Comparison of ENCODE assay signal across 15 mouse cellular contexts in genomic region chr5:111823420-111823819, GRCm38 (mm10).
DNase-seq lines count a peak whose midpoint lies in the region; ATAC-seq and TF ChIP-seq lines count a peak whose summit lies in the region.
"Had no signal": no experiment of that assay in that cellular context is flagged by ENCODE, and none has a peak within 500 bp of the region (broad histone marks: within the 10 kb centered on the region; RNA-seq: fewer than 3 reads in every experiment).

No protein-coding gene starts in this region.

- no peaks in the 10 kb centered on the region for H3K36me3 ChIP-seq in heart, postnatal 0 days (replicated peaks; ENCODE audit: control insufficient read depth, insufficient read depth, low read length)
- no peaks in the 10 kb centered on the region for H3K36me3 ChIP-seq in limb, embryonic 12.5 days
- H3K36me3 ChIP-seq in limb, embryonic 10.5 days, result no peaks in the 10 kb centered on the region
- no peaks in the 10 kb centered on the region for H3K36me3 ChIP-seq in embryonic facial prominence, embryonic 10.5 days (replicated peaks)
- H3K36me3 ChIP-seq: hindbrain, embryonic 13.5 days; liver, embryonic 15.5 days had no signal

- 14% methylated on average over 4 of the region's 4 CpGs for WGBS in heart, postnatal 0 days
- WGBS in limb, embryonic 12.5 days, result 20% methylated on average over 4 of the region's 4 CpGs
- 35% methylated on average over 4 of the region's 4 CpGs for WGBS in limb, embryonic 10.5 days
- 37% methylated on average over 4 of the region's 4 CpGs for WGBS in embryonic facial prominence, embryonic 10.5 days

- no peak overlapping the region for H3K4me3 ChIP-seq in heart, postnatal 0 days (ENCODE audit: low read depth, low read length)
- no peak overlapping the region for H3K4me3 ChIP-seq in limb, embryonic 12.5 days (replicated peaks)
- no peak overlapping the region for H3K4me3 ChIP-seq in limb, embryonic 10.5 days
- no peak overlapping the region for H3K4me3 ChIP-seq in embryonic facial prominence, embryonic 10.5 days
- H3K4me3 ChIP-seq: hindbrain, embryonic 13.5 days; liver, embryonic 15.5 days had no signal

- no peaks in the 10 kb centered on the region for H3K9me3 ChIP-seq in heart, postnatal 0 days (replicated peaks; ENCODE audit: control insufficient read depth, low read length)
- no peaks in the 10 kb centered on the region for H3K9me3 ChIP-seq in limb, embryonic 12.5 days
- H3K9me3 ChIP-seq in limb, embryonic 10.5 days (replicated peaks), result no peaks in the 10 kb centered on the region
- H3K9me3 ChIP-seq in embryonic facial prominence, embryonic 10.5 days, result no peaks in the 10 kb centered on the region
- H3K9me3 ChIP-seq: hindbrain, embryonic 13.5 days; liver, embryonic 15.5 days had no signal

- TF ChIP-seq EP300 in heart, postnatal 0 days (IDR thresholded peaks at IDR 0.05; ENCODE audit: low read depth), result no peak

- intact Hi-C loops in heart, postnatal 36 days (cut with DNase I), result no loop called here

- peak; percentile 32; the same call in 1 of the 2 replicates for ATAC-seq in heart, postnatal 0 days (ENCODE audit: insufficient read depth, low read depth)
- ATAC-seq in limb, embryonic 12.5 days (ENCODE audit: insufficient number of reproducible peaks, insufficient read depth, low FRiP score, low TSS enrichment, low read depth), result 0 out of 2 replicates have a peak, but pooled peaks have one; percentile 63

- H3K9ac ChIP-seq in heart, postnatal 0 days (replicated peaks; ENCODE audit: low read depth, low read length), result no peak overlapping the region
- no peak overlapping the region for H3K9ac ChIP-seq in limb, embryonic 12.5 days (replicated peaks)
- H3K9ac ChIP-seq: hindbrain, embryonic 13.5 days; liver, embryonic 15.5 days had no signal

- no peak overlapping the region for H3K4me2 ChIP-seq in heart, postnatal 0 days (ENCODE audit: low read depth, low read length)
- no peak overlapping the region for H3K4me2 ChIP-seq in limb, embryonic 12.5 days
- H3K4me2 ChIP-seq: hindbrain, embryonic 13.5 days; liver, embryonic 15.5 days had no signal

- H3K27me3 ChIP-seq in heart, postnatal 0 days (ENCODE audit: control insufficient read depth, insufficient read depth, low read length), result peaks cover 10% of the 10 kb centered on the region
- peaks cover 79% of the 10 kb centered on the region for H3K27me3 ChIP-seq in limb, embryonic 12.5 days
- H3K27me3 ChIP-seq in limb, embryonic 10.5 days (ENCODE audit: low read depth, poor library complexity, severe bottlenecking), result peaks cover 90% of the 10 kb centered on the region
- peaks cover 25% of the 10 kb centered on the region for H3K27me3 ChIP-seq in embryonic facial prominence, embryonic 10.5 days (replicated peaks; ENCODE audit: low read depth, poor library complexity, severe bottlenecking)
- H3K27me3 ChIP-seq: liver, embryonic 15.5 days had no signal

- no peak for TF ChIP-seq CTCF in heart, postnatal 0 days (IDR thresholded peaks at IDR 0.05; ENCODE audit: low read depth)

- no peaks in the 10 kb centered on the region for H3K4me1 ChIP-seq in heart, postnatal 0 days (ENCODE audit: control insufficient read depth, insufficient read depth)
- H3K4me1 ChIP-seq in limb, embryonic 12.5 days (replicated peaks), result peaks cover 14% of the 10 kb centered on the region
- peaks cover 17% of the 10 kb centered on the region for H3K4me1 ChIP-seq in limb, embryonic 10.5 days
- H3K4me1 ChIP-seq in embryonic facial prominence, embryonic 10.5 days, result peaks cover 16% of the 10 kb centered on the region
- H3K4me1 ChIP-seq: liver, embryonic 15.5 days had no signal

- DNase-seq in heart, postnatal 0 days (ENCODE audit: low spot score), result no peak
- no peak for DNase-seq in heart, postnatal 36 days
- DNase-seq in limb, embryonic 10.5 days (ENCODE audit: low spot score), result no peak
- DNase-seq in embryonic facial prominence, embryonic 10.5 days (ENCODE audit: low spot score), result no peak
- peak; percentile 61 to 89 for DNase-seq in lung, postnatal 4 days
- DNase-seq in gastrocnemius, adult 18-20 months (ENCODE audit: low spot score), result no peak
- no peak for DNase-seq in urinary bladder, adult 18-20 months (ENCODE audit: low spot score in 2 of 2)
- DNase-seq: B cell, adult 2 months; cerebellum, postnatal 14 days; gastrocnemius, postnatal 25 days; layer of hippocampus, postnatal 36 days; right cerebral cortex, adult 18-20 months had no signal

- H3K27ac ChIP-seq in heart, postnatal 0 days (ENCODE audit: low read depth), result peak overlapping the region; percentile 31; the same call in 1 of the 2 replicates
- H3K27ac ChIP-seq in limb, embryonic 12.5 days, result no peak overlapping the region
- no peak overlapping the region for H3K27ac ChIP-seq in limb, embryonic 10.5 days
- H3K27ac ChIP-seq in embryonic facial prominence, embryonic 10.5 days (replicated peaks), result 0 out of 2 replicates have a peak overlapping the region, but pooled peaks have one; percentile 5
- H3K27ac ChIP-seq: hindbrain, embryonic 13.5 days; liver, embryonic 15.5 days had no signal

Comparison
In these comparisons a context has a peak if more than half of its experiments do, and no peak if none do; other contexts are left out.
1. DNase-seq: peak in lung, postnatal 4 days (2 of 2); none in heart, postnatal 0 days (single experiment), heart, postnatal 36 days (0 of 2), limb, embryonic 10.5 days (single experiment), embryonic facial prominence, embryonic 10.5 days (single experiment), gastrocnemius, adult 18-20 months (single experiment) and urinary bladder, adult 18-20 months (0 of 2).
2. H3K27ac ChIP-seq: peak in heart, postnatal 0 days (single experiment) and embryonic facial prominence, embryonic 10.5 days (single experiment); none in limb, embryonic 12.5 days (single experiment) and limb, embryonic 10.5 days (single experiment).